Mouse (Mus musculus) MEL (cell line): ENCODE measurements around the gene Ppfia3. TPM values are rescaled to one million over a fixed set of nuclear protein-coding genes. Genes with fewer than 3 reads are reported as not detected.

Source experiments
- DNase-seq: peaks from one replicate; pipeline ENCODE4 v3.0.0; 2011; ENCODE audit warnings: low read depth, low spot score
- H3K27ac ChIP-seq: 2 replicates; pipeline ENCODE4 v1.5.1; 2012; ENCODE audit warnings: low read depth, mild to moderate bottlenecking, control low read depth, low read length, moderate library complexity; ENCODE audit not compliant: control insufficient read depth
- H3K27me3 ChIP-seq, 2 experiments: fragments of 150-350 bp in 1 of 2; sonication (generic) in 1 of 2; 2 replicates each; pipeline ENCODE4 v1.6.1; 2012; ENCODE audit warnings: low read length in 2 of 2, mild to moderate bottlenecking in 2 of 2, improper control_type of control experiment in 1 of 2, moderate library complexity in 1 of 2; ENCODE audit not compliant: insufficient read depth in 2 of 2, control insufficient read depth in 1 of 2
- H3K36me3 ChIP-seq, 2 experiments: 2 replicates each; pipeline ENCODE4 v1.6.1; 2012 to 2014; ENCODE audit warnings: low read length in 2 of 2, improper control_type of control experiment in 1 of 2, inconsistent platforms in 1 of 2, mild to moderate bottlenecking in 1 of 2; ENCODE audit not compliant: insufficient read depth in 2 of 2, control insufficient read depth in 1 of 2
- H3K4me1 ChIP-seq, 2 experiments: fragments of 150-350 bp in 1 of 2; sonication (generic) in 1 of 2; 2 replicates each; pipeline ENCODE4 v1.6.1; 2012; ENCODE audit warnings: low read length in 2 of 2, improper control_type of control experiment in 1 of 2, mild to moderate bottlenecking in 1 of 2; ENCODE audit not compliant: insufficient read depth in 2 of 2, control insufficient read depth in 1 of 2
- H3K4me3 ChIP-seq, 2 experiments: fragments of 150-350 bp in 1 of 2; sonication (generic) in 1 of 2; 2 replicates each; pipeline ENCODE4 v1.5.1; 2012; ENCODE audit warnings: low read depth in 2 of 2, low read length in 2 of 2, mild to moderate bottlenecking in 2 of 2, moderate library complexity in 2 of 2, control low read depth in 1 of 2, improper control_type of control experiment in 1 of 2; ENCODE audit not compliant: control insufficient read depth in 1 of 2, insufficient read depth in 1 of 2
- H3K79me2 ChIP-seq: 2 replicates; pipeline ENCODE4 v1.6.1; 2012; ENCODE audit warnings: mild to moderate bottlenecking, low read length, moderate library complexity; ENCODE audit not compliant: control insufficient read depth, poor library complexity, insufficient read depth
- H3K9ac ChIP-seq: 2 replicates; pipeline ENCODE4 v1.6.1; 2012; ENCODE audit warnings: low read depth, mild to moderate bottlenecking, control low read depth, low read length, moderate library complexity; ENCODE audit not compliant: control insufficient read depth, poor library complexity, severe bottlenecking
- H3K9me3 ChIP-seq: fragments of 150-350 bp; sonication (generic); replicated peaks from 2 replicates; pipeline ENCODE4 v1.6.1; 2012; ENCODE audit warnings: mild to moderate bottlenecking, low read length, improper control_type of control experiment, moderate library complexity; ENCODE audit not compliant: insufficient read depth
- CHD1 ChIP-seq: IDR thresholded peaks from 2 replicates; pipeline ENCODE4 v1.6.1; 2012; ENCODE audit warnings: low read depth, mild to moderate bottlenecking, inconsistent platforms, low read length, improper control_type of control experiment
- CHD2 ChIP-seq: IDR thresholded peaks from 2 replicates; pipeline ENCODE4 v1.6.1; 2011; ENCODE audit warnings: low read length, improper control_type of control experiment
- CTCF ChIP-seq, 3 experiments: IDR thresholded peaks in 2 of 3; conservative IDR thresholded peaks in 1 of 3; 2 replicates each; pipeline ENCODE4 v1.5.1; 2011 to 2012; ENCODE audit warnings: low read length in 3 of 3, low read depth in 2 of 3, mild to moderate bottlenecking in 2 of 3, improper control_type of control experiment in 1 of 3, inconsistent platforms in 1 of 3, mixed read lengths in 1 of 3, moderate library complexity in 1 of 3; ENCODE audit not compliant: control insufficient read depth in 1 of 3, insufficient read depth in 1 of 3, poor library complexity in 1 of 3, severe bottlenecking in 1 of 3
- E2F4 ChIP-seq: IDR thresholded peaks from 2 replicates; pipeline ENCODE4 v1.6.1; 2011; ENCODE audit warnings: low read depth, low read length, improper control_type of control experiment, borderline replicate concordance
- ELF1 ChIP-seq: IDR thresholded peaks from 2 replicates; pipeline ENCODE4 v1.6.1; 2014; ENCODE audit warnings: low read depth, mild to moderate bottlenecking, inconsistent platforms, low read length, improper control_type of control experiment, moderate library complexity
- EP300 ChIP-seq, 2 experiments: IDR thresholded peaks; 2 replicates each; pipeline ENCODE4 v1.6.1; 2011; ENCODE audit warnings: improper control_type of control experiment in 2 of 2, low read length in 2 of 2, low read depth in 1 of 2, mild to moderate bottlenecking in 1 of 2
- ETS1 ChIP-seq: IDR thresholded peaks from 2 replicates; pipeline ENCODE4 v1.6.1; 2012; ENCODE audit warnings: low read depth, mild to moderate bottlenecking, inconsistent platforms, low read length, improper control_type of control experiment, moderate library complexity
- GABPA ChIP-seq: IDR thresholded peaks from 2 replicates; pipeline ENCODE4 v1.6.1; 2012; ENCODE audit warnings: low read depth, mild to moderate bottlenecking, inconsistent platforms, low read length, improper control_type of control experiment, moderate library complexity
- GATA1 ChIP-seq: IDR thresholded peaks from 2 replicates; pipeline ENCODE4 v1.6.1; 2011; ENCODE audit warnings: low read depth, low read length, improper control_type of control experiment
- HCFC1 ChIP-seq: IDR thresholded peaks from 2 replicates; pipeline ENCODE4 v1.6.1; 2012; ENCODE audit warnings: low read depth, mild to moderate bottlenecking, inconsistent platforms, low read length, improper control_type of control experiment, moderate library complexity
- JUND ChIP-seq: IDR thresholded peaks from 2 replicates; pipeline ENCODE4 v1.6.1; 2011; ENCODE audit warnings: low read depth, mild to moderate bottlenecking, improper control_type of control experiment, low read length
- KAT2A ChIP-seq: conservative IDR thresholded peaks from 2 replicates; pipeline ENCODE4 v1.6.1; 2012; ENCODE audit warnings: low read depth, low read length, improper control_type of control experiment, inconsistent platforms
- MAZ ChIP-seq: IDR thresholded peaks from 2 replicates; pipeline ENCODE4 v1.6.1; 2012; ENCODE audit warnings: low read depth, mild to moderate bottlenecking, inconsistent platforms, low read length, improper control_type of control experiment
- MEF2A ChIP-seq: IDR thresholded peaks from 2 replicates; pipeline ENCODE4 v1.6.1; 2014; ENCODE audit warnings: low read depth, mild to moderate bottlenecking, inconsistent platforms, low read length, improper control_type of control experiment; ENCODE audit not compliant: poor library complexity, insufficient replicate concordance, severe bottlenecking; ENCODE audit errors: extremely low read depth
- MXI1 ChIP-seq: IDR thresholded peaks from 2 replicates; pipeline ENCODE4 v1.6.1; 2011; ENCODE audit warnings: mild to moderate bottlenecking, low read depth, low read length, improper control_type of control experiment
- MYB ChIP-seq: IDR thresholded peaks from 2 replicates; pipeline ENCODE4 v1.6.1; 2011; ENCODE audit warnings: mild to moderate bottlenecking, low read depth, low read length, improper control_type of control experiment
- MYC ChIP-seq: IDR thresholded peaks from 2 replicates; pipeline ENCODE4 v1.6.1; 2011; ENCODE audit warnings: low read depth, mild to moderate bottlenecking, low read length, improper control_type of control experiment, moderate library complexity
- POLR2A ChIP-seq, 2 experiments: IDR thresholded peaks; 2 replicates each; pipeline ENCODE4 v1.6.1; 2011 to 2012; ENCODE audit warnings: low read length in 2 of 2, mild to moderate bottlenecking in 2 of 2, control low read depth in 1 of 2, improper control_type of control experiment in 1 of 2, low read depth in 1 of 2, moderate library complexity in 1 of 2; ENCODE audit not compliant: control insufficient read depth in 1 of 2, insufficient read depth in 1 of 2, poor library complexity in 1 of 2
- POLR2AphosphoS2 ChIP-seq: IDR thresholded peaks from 2 replicates; pipeline ENCODE4 v1.6.1; 2011; ENCODE audit warnings: low read length, improper control_type of control experiment
- SIN3A ChIP-seq: IDR thresholded peaks from 2 replicates; pipeline ENCODE4 v1.6.1; 2012; ENCODE audit warnings: low read length, improper control_type of control experiment, inconsistent platforms
- SMC3 ChIP-seq: IDR thresholded peaks from 2 replicates; pipeline ENCODE4 v1.6.1; 2011; ENCODE audit warnings: low read depth, low read length, improper control_type of control experiment
- TBP ChIP-seq: IDR thresholded peaks from 2 replicates; pipeline ENCODE4 v1.8.0; 2011; ENCODE audit warnings: low read depth, low read length, improper control_type of control experiment
- USF1 ChIP-seq: IDR thresholded peaks from 2 replicates; pipeline ENCODE4 v1.6.1; 2014; ENCODE audit warnings: low read depth, mild to moderate bottlenecking, inconsistent platforms, low read length, improper control_type of control experiment, moderate library complexity
- USF2 ChIP-seq, 2 experiments: IDR thresholded peaks; 2 replicates each; pipeline ENCODE4 v1.6.1; 2011 to 2012; ENCODE audit warnings: improper control_type of control experiment in 2 of 2, low read length in 2 of 2, borderline replicate concordance in 1 of 2, inconsistent platforms in 1 of 2, low read depth in 1 of 2, mild to moderate bottlenecking in 1 of 2; ENCODE audit not compliant: insufficient read depth in 1 of 2
- ZC3H11A ChIP-seq: IDR thresholded peaks from 2 replicates; pipeline ENCODE4 v1.6.1; 2012; ENCODE audit warnings: low read depth, mild to moderate bottlenecking, inconsistent platforms, low read length, improper control_type of control experiment
- ZKSCAN1 ChIP-seq: IDR thresholded peaks from 2 replicates; pipeline ENCODE4 v1.6.1; 2012; ENCODE audit warnings: low read depth, mild to moderate bottlenecking, inconsistent platforms, low read length, improper control_type of control experiment, moderate library complexity
- ZMIZ1 ChIP-seq: IDR thresholded peaks from 2 replicates; pipeline ENCODE4 v1.6.1; 2012; ENCODE audit warnings: low read depth, mild to moderate bottlenecking, inconsistent platforms, low read length, improper control_type of control experiment, moderate library complexity
- ZNF384 ChIP-seq: IDR thresholded peaks from 2 replicates; pipeline ENCODE4 v1.6.1; 2012; ENCODE audit warnings: low read depth, mild to moderate bottlenecking, inconsistent platforms, low read length, improper control_type of control experiment
- polyA plus RNA-seq, 2 experiments: library from polyadenylated mRNA; stranded (reverse) in 1 of 2; unstranded in 1 of 2; fragments of >175 nt in 1 of 2; fragments of >200 nt in 1 of 2; gene quantifications; 2 replicates each; pipeline versions ENCODE4 v1.2.1 to v1.2.4; 2012; ENCODE audit warnings: low replicate concordance in 2 of 2, low read depth in 1 of 2; ENCODE audit not compliant: insufficient read length in 2 of 2, insufficient read depth in 1 of 2, missing spikeins in 1 of 2
- total RNA-seq: library from RNA; depleted of rRNA; stranded (reverse); fragments of 300-350 nt; gene quantifications from 2 replicates; pipeline ENCODE4 v1.2.3, GENCODE M21; 2012

The Ppfia3 gene
- total and polyA plus RNA-seq, 3 experiments: 3.4 to 5.9 TPM; not detected in 1

- H3K4me3 ChIP-seq: peak overlapping the region; percentile 53 to 64
- no peak for TF ChIP-seq ZNF384
- TF ChIP-seq CHD2: no peak
- no peak for TF ChIP-seq MAZ
- no peak for TF ChIP-seq SIN3A
- TF ChIP-seq ETS1: no peak
- TF ChIP-seq GATA1: no peak
- no peak for TF ChIP-seq MYB
- no peak for TF ChIP-seq GABPA
- TF ChIP-seq ZC3H11A: no peak
- TF ChIP-seq KAT2A: no peak
- no peak for TF ChIP-seq SMC3
- TF ChIP-seq ELF1: no peak
- no peak for TF ChIP-seq USF2 (IDR thresholded peaks at IDR 0.05; ENCODE audit: borderline replicate concordance in 1 of 2, insufficient read depth in 1 of 2, low read depth in 1 of 2, low read length in 2 of 2)
- TF ChIP-seq POLR2A (IDR thresholded peaks at IDR 0.05; ENCODE audit: control insufficient read depth in 1 of 2, insufficient read depth in 1 of 2, low read depth in 1 of 2, low read length in 2 of 2, poor library complexity in 1 of 2): no peak
- no peak for TF ChIP-seq ZMIZ1
- TF ChIP-seq POLR2AphosphoS2: no peak
- no peak for TF ChIP-seq CTCF (IDR thresholded peaks at IDR 0.05 in 2 of 3, conservative IDR thresholded peaks at IDR 0.05 in 1 of 3; ENCODE audit: control insufficient read depth in 1 of 3, insufficient read depth in 1 of 3, low read depth in 2 of 3, low read length in 3 of 3, poor library complexity in 1 of 3, severe bottlenecking in 1 of 3)
- TF ChIP-seq MEF2A: no peak
- no peak for TF ChIP-seq USF1
- TF ChIP-seq CHD1: no peak
- H3K9me3 ChIP-seq: no peaks in the 10 kb centered on the region
- no peaks in the 10 kb centered on the region for H3K27me3 ChIP-seq
- H3K9ac ChIP-seq: peak overlapping the region; percentile 67
- no peaks in the 10 kb centered on the region; the same call in 1 of the 2 replicates for H3K79me2 ChIP-seq
- DNase-seq: no peak
- no peak overlapping the region for H3K27ac ChIP-seq
- peaks cover 0 to 5% of the 10 kb centered on the region in 2 experiments; a peak in 1 of 4 replicates for H3K36me3 ChIP-seq
- peaks cover 6 to 24% of the 10 kb centered on the region in 2 experiments for H3K4me1 ChIP-seq
Observed at GRCm38 (mm10) chr7:45340066-45340442, 26.8 kb downstream of the Ppfia3 start.

GRCm38 (mm10) chr7:45339410-45340065 lies 27.3 kb downstream of the Ppfia3 start:
- peak; percentile 89 for DNase-seq
- TF ChIP-seq ETS1: no peak
- TF ChIP-seq SIN3A: peak; percentile 64; the same call in 1 of the 2 replicates
- peak; percentile 56; the same call in 1 of the 2 replicates for TF ChIP-seq ZMIZ1
- TF ChIP-seq MYB: no peak
- no peak for TF ChIP-seq USF2 (IDR thresholded peaks at IDR 0.05; ENCODE audit: borderline replicate concordance in 1 of 2, insufficient read depth in 1 of 2, low read depth in 1 of 2, low read length in 2 of 2)
- TF ChIP-seq MYC: peak; percentile 56; the same call in 1 of the 2 replicates
- TF ChIP-seq GATA1: no peak
- peak; percentile 65 for TF ChIP-seq TBP
- TF ChIP-seq USF1: no peak
- peak; percentile 72; the same call in 1 of the 2 replicates for TF ChIP-seq POLR2AphosphoS2
- TF ChIP-seq HCFC1: peak; percentile 74
- TF ChIP-seq MAZ: peak; percentile 52; the same call in 1 of the 2 replicates
- TF ChIP-seq MXI1: peak; percentile 51; the same call in 1 of the 2 replicates
- peak in 1 of 2 experiments; percentile 70; a peak in 2 of 4 replicates for TF ChIP-seq POLR2A (IDR thresholded peaks at IDR 0.05; ENCODE audit: control insufficient read depth in 1 of 2, insufficient read depth in 1 of 2, low read depth in 1 of 2, low read length in 2 of 2, poor library complexity in 1 of 2)
- 0 out of 4 replicates have a peak, but pooled peaks of 1 of the 2 experiments have one; percentile 12 for TF ChIP-seq EP300 (IDR thresholded peaks at IDR 0.05; ENCODE audit: low read depth in 1 of 2, low read length in 2 of 2)
- peak; percentile 64; the same call in 1 of the 2 replicates for TF ChIP-seq E2F4
- TF ChIP-seq JUND: no peak
- TF ChIP-seq ZKSCAN1: no peak
- no peak for TF ChIP-seq GABPA
- peak; percentile 99 for TF ChIP-seq CHD1

More at GRCm38 (mm10) chr7:45339410-45340065, 27.3 kb downstream of the Ppfia3 start:
- Histone ChIP-seq H3K9ac (peak overlapping the region; percentile 67), H3K9me3 (no peaks in the 10 kb centered on the region), H3K79me2 (no peaks in the 10 kb centered on the region; the same call in 1 of the 2 replicates), H3K27me3 (no peaks in the 10 kb centered on the region), H3K27ac (peak overlapping the region; percentile 27; the same call in 1 of the 2 replicates), H3K4me3 (peak overlapping the region; percentile 53 to 64), H3K4me1 (peaks cover 6 to 24% of the 10 kb centered on the region in 2 experiments), H3K36me3 (peaks cover 0 to 5% of the 10 kb centered on the region in 2 experiments; a peak in 1 of 4 replicates)
